Mouse (Mus musculus) c-Kit-positive CD71-positive TER-119-positive erythroid progenitor cells, embryonic 14.5 days (primary cell): ENCODE results near the gene Taf12.

Experiments
- DNase-seq: peaks from one replicate; pipeline ENCODE4 v3.0.0-alpha.2; 2013; ENCODE audit warnings: low spot score

Taf12 gene

GRCm38 (mm10) chr4:132311209-132311608, 37.0 kb downstream of the Taf12 start:
- DNase-seq = no peak

GRCm38 (mm10) chr4:132311801-132312200, 37.6 kb downstream of the Taf12 start:
- no peak for DNase-seq

- DNase-seq = no peak
These were observed 38.5 kb downstream of the Taf12 start for GRCm38 (mm10) chr4:132312627-132313026.

GRCm38 (mm10) chr4:132315711-132316110, 41.5 kb downstream of the Taf12 start:
- no peak for DNase-seq

- no peak for DNase-seq
These were observed 52.3 kb downstream of the Taf12 start for GRCm38 (mm10) chr4:132326481-132326880.

DNA sequence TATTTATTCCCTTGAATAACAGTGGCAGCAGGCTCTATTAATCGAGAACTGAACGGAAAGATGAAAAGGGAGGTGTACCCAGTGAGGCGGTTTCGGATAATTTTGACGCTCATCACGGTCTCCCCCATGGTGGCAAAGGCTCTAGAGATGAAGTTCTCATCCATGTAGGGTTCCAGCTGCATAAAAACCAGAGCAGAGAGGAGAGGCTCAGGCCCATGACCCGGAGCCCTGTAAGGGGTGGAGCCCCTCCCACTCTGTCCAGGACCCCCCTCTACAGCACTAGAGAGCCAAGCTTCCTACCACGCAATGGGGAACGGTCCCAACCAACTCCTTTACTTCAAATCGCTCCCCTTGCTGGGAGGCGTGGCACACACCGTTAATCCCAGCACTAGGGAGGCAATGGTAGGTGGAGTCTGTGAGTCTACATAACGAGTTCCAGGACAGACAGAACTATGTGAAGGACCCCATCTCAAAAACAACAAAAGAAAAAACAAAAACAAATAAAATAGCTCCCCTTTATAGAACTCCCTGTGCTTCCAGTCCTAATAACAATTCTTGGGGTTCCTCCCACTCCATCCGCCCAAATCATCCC, 54.3 kb downstream of the Taf12 start:
- no peak for DNase-seq

GRCm38 (mm10) chr4:132329115-132329834, 55.1 kb downstream of the Taf12 start, which contains the start of gene Trnau1ap:
Gene Trnau1ap, minus strand, starts transcription at chr4:132329538.
- DNase-seq = peak; percentile 90

DNA sequence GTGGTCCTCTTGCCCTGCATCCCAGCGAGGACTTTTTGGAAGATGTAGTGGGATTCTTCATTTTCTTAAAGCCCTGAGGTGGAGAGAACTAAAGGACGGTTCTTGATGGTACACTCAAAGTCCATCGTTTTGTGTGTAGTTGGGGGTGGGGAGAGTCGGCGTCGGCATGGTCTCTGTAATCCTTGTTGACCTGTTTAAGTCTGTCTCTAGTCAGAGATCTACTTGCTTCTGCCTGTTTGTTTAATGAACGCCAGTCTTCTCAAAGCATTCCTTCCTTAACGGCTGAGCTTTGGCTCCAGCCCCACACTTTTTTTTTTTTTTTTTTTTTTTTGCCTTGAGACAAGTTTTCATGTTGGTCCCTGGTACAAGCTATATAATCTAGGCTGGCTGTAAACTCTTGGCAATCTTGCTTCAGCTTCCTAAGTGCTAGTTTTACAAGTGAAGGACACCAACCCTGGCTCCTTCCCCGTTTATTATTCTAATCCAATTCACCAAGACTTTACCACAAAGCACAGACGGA, 55.7 kb downstream of the Taf12 start:
- DNase-seq = no peak

DNA sequence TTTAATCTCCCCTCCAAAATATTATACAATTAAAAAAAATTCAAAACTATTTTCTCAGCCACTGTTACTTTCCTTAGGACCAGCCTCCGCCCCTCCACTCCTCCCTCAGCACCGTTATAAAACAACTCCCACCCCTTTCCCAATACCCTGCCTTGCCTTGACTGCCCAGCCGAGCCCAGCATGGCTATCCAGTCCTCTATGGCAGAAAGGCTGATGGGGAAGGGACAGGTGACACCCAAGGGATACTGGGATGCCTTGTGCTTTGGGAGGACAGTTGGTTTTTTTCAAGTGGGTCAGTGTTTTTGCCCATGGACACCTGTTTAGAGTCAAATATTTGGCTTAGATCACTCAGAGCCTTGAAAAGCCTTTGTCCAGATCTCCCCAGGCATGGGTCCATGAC, 57.8 kb downstream of the Taf12 start:
- DNase-seq = no peak

DNA sequence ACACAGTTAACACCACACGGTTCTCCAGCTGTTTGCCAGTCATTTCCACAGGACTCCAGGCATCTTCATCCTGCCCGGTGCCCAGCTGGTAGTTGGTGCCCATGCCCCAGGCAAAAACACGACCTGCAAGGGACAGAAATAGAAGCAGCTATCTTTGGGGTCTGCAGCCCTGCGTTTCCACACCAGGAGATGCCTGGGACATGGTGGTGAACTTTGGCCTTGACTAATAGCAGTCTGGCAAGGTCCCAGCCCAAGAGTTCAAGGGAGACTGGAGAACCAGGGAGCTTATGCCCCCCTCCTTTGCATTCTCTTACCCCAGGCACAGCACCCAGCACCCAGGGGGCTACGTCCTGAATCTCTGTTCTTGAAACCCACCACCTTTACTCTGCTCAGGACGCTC, 58.7 kb downstream of the Taf12 start:
- DNase-seq = no peak

DNA sequence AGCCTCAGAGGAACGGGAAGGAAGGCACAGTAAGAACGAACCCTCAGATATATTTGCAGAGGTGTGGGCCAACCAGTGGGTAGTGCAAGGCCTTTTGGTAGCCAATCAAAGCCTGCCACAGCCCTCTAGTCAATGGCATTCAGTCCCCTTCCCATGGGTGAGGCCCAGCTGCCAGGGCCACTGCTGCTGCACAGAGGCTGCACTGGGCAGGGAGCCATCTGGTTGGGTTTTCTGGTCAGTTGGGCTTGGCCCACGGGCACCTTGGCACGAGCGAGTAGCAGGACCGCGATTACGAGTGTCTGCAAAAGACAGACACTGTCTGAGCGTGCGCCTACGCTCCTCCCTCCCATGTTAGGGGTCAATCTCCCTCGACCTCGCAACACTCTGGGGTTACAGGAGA, 64.8 kb downstream of the Taf12 start:
- DNase-seq = no peak

DNA sequence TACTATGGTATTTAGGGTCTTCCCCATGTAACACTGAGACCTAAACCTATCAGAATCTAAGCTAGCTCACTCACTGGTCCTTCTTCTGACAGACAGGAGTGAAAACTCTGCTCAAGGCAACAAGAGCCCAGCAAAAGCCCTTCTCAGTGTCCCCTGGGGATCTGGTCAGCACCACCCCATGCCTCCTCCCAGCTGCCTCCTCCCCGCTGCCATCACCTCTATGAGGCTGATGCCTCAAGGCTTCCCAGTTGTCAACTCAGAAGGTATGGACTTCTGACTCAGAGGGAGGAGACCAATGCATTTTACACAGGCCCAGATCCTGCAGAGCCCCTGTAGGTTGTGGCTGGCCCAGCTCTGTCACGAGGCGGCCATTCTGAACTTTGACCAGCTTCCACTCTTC, 67.3 kb downstream of the Taf12 start:
- DNase-seq = no peak

DNA sequence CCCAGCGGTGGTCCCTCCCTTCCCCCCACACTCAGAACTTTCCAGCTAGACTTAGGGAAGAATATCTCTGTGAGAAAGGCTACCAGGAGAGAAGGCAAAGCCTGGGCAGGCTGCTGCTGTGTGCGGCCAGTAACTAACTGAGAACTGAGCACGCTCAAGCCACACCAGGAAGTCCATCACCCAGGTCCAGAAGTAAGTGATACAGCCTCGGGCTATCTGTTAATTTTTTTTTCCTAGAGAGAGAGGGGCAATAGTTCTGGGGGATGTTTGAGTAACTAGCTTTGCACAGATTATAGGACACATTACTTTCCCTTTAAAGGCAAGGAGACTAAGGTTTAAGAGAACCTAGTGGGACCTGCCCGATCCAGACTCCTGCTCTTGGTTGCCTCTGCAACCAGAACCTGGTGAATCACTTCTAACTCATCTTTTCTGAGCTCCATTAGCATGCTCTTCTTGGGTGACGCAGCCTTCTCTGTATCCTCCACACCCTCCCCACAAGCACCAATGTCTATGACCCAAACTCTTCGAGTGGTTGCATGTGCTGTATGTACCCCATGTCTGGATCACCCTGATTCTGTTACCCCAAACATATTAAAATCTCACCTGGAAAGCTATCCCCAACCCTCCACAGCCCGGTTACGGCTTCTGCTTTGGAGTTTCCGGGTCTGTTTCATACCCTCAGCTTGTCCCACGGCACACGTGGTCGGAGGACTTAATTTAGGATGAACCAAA, 70.4 kb downstream of the Taf12 start:
- DNase-seq = no peak
